Comparison of ENCODE assay signal across 13 mouse cellular contexts in the genomic region with DNA sequence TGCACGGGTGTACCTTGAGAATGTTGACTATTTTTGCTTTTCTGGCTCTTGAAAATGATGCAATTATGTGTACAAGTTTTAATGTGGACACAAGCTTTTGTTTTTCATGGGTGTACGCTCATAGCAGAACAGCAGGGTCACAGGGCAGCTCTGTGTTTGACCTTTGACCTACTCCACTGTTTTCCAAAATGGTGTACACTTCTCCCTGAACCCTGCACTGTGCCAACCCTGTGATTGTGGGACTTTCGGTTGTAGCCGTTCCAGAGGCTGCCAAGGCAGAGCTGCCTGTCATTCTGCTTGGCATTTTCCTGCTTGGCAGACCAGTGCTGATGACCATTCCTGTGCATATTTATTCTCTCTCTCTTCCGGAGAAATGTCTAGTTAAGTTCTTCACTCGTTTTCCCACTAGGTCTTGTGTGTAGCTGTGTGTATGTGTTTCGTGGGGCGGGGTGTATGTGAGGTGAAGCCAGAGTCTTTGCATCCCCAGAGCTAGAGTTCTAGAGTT. TPM values are rescaled to one million over a fixed set of nuclear protein-coding genes. Genes with fewer than 3 reads are reported as not detected.
"Had no signal": no experiment of that assay in that cellular context is flagged by ENCODE, and none has a peak within 500 bp of the region (broad histone marks: within the 10 kb centered on the region; RNA-seq: fewer than 3 reads in every experiment).

No protein-coding gene starts in this region.

- H3K27me3 ChIP-seq: lung, embryonic 15.5 days; neural tube, embryonic 13.5 days had no signal

- H3K4me3 ChIP-seq: left cerebral cortex, adult 2 months; limb, embryonic 10.5 days; lung, embryonic 15.5 days; midbrain, embryonic 12.5 days; neural tube, embryonic 13.5 days had no signal

- H3K36me3 ChIP-seq: limb, embryonic 10.5 days; lung, embryonic 15.5 days; midbrain, embryonic 12.5 days; neural tube, embryonic 13.5 days had no signal

- DNase-seq: lung, postnatal 14 days; retina, postnatal 1 day; thymus, postnatal 4 days had no signal

- H3K9me3 ChIP-seq: limb, embryonic 10.5 days; lung, embryonic 15.5 days; midbrain, embryonic 12.5 days; neural tube, embryonic 13.5 days had no signal

- ATAC-seq: inflammation-experienced regulatory T-cells, adult 6 months; intestine, postnatal 0 days; midbrain, embryonic 16.5 days had no signal

- H3K4me2 ChIP-seq: lung, embryonic 15.5 days; midbrain, embryonic 12.5 days; neural tube, embryonic 13.5 days had no signal

- H3K27ac ChIP-seq: kidney, postnatal 0 days; left cerebral cortex, adult 2 months; limb, embryonic 10.5 days; lung, embryonic 15.5 days; midbrain, embryonic 12.5 days; neural tube, embryonic 13.5 days had no signal

- H3K9ac ChIP-seq: lung, embryonic 15.5 days; midbrain, embryonic 12.5 days; neural tube, embryonic 13.5 days had no signal

RNA-seq across cellular contexts. Expression of a gene that starts 58.4 kb away (rescaled TPM):
- total RNA-seq: megakaryocyte-erythroid progenitor cell, adult 5-6 weeks had no signal
